Mouse (Mus musculus) stomach, embryonic 16.5 days (tissue): ENCODE data around the gene Tbrg4. TPM values are rescaled to one million over a fixed set of nuclear protein-coding genes. Genes with fewer than 3 reads are reported as not detected.

Experiments
- ATAC-seq: fragments of 200-750 bp; cut with Nextera tagmentation; 2 replicates; pipeline ENCODE4 v1.8.0; 2017; ENCODE audit warnings: moderate number of reproducible peaks, moderate TSS enrichment; ENCODE audit not compliant: insufficient read depth, low FRiP score
- H3K27ac ChIP-seq: fragments of 300-500 bp; sonication (generic); 2 replicates; pipeline ENCODE4 v1.5.1; 2014; ENCODE audit warnings: low read length
- H3K27me3 ChIP-seq: fragments of 300-500 bp; sonication (generic); 2 replicates; pipeline ENCODE4 v1.6.1; 2014; ENCODE audit warnings: low read length, control low read depth, mixed read lengths; ENCODE audit not compliant: control insufficient read depth, insufficient read depth
- H3K36me3 ChIP-seq: fragments of 300-500 bp; sonication (generic); 2 replicates; pipeline ENCODE4 v1.6.1; 2014; ENCODE audit warnings: low read length; ENCODE audit not compliant: control insufficient read depth, insufficient read depth
- H3K4me1 ChIP-seq: fragments of 300-500 bp; sonication (generic); 2 replicates; pipeline ENCODE4 v1.6.1; 2014; ENCODE audit warnings: low read length, control low read depth, mixed read lengths; ENCODE audit not compliant: control insufficient read depth, insufficient read depth
- H3K4me2 ChIP-seq: fragments of 300-500 bp; sonication (generic); 2 replicates; pipeline ENCODE4 v1.6.1; 2014; ENCODE audit warnings: low read depth, low read length, mixed read lengths
- H3K4me3 ChIP-seq: fragments of 300-500 bp; sonication (generic); replicated peaks from 2 replicates; pipeline ENCODE4 v1.5.1; 2014; ENCODE audit warnings: mild to moderate bottlenecking, low read length
- H3K9ac ChIP-seq: fragments of 300-500 bp; sonication (generic); 2 replicates; pipeline ENCODE4 v1.6.1; 2014; ENCODE audit warnings: low read length
- H3K9me3 ChIP-seq: fragments of 300-500 bp; sonication (generic); replicated peaks from 2 replicates; pipeline ENCODE4 v1.6.1; 2016; ENCODE audit warnings: low read length, control low read depth; ENCODE audit not compliant: control insufficient read depth
- WGBS: fragments of 180-500 bp; shearing (Covaris S2); extraction: QIAGEN DNeasy Blood & Tissue Kit; methylation state at CpG from one replicate; pipeline ENCODE4 v1.1.7; 2014; 5-methylcytosine and 5-hydroxymethylcytosine counted together
- polyA plus RNA-seq: library from polyadenylated mRNA; unstranded; fragments of >200 nt; fragmentation: Nextera tagmentation; extraction: Ambion mirVana; gene quantifications from 2 replicates; pipeline ENCODE4 v1.2.1, GENCODE M21; 2015

Tbrg4 gene
- polyA plus RNA-seq, 1 experiment from 2014 or later: 44.0 TPM

- Histone ChIP-seq H3K9me3 (no peaks in the 10 kb centered on the region), H3K4me2 (no peak overlapping the region), H3K4me1 (no peaks in the 10 kb centered on the region; the same call in 1 of the 2 replicates), H3K27me3 (no peaks in the 10 kb centered on the region), H3K4me3 (no peak overlapping the region), H3K36me3 (peaks cover 4% of the 10 kb centered on the region; the same call in 1 of the 2 replicates), H3K9ac (no peak overlapping the region), H3K27ac (no peak overlapping the region)
- WGBS: 83% methylated on average over 7 of the region's 7 CpGs
- ATAC-seq: no peak; the same call in 1 of the 2 replicates
Observed at GRCm38 (mm10) chr11:6588295-6588694, 37.6 kb downstream of the Tbrg4 start.

- no peaks in the 10 kb centered on the region for H3K9me3 ChIP-seq
- no peaks in the 10 kb centered on the region; the same call in 1 of the 2 replicates for H3K4me1 ChIP-seq
- no peaks in the 10 kb centered on the region for H3K27me3 ChIP-seq
- H3K4me3 ChIP-seq: no peak overlapping the region
- H3K27ac ChIP-seq: peak overlapping the region; percentile 64; the same call in 1 of the 2 replicates
- no peak overlapping the region for H3K4me2 ChIP-seq
- 82% methylated on average over 7 of the region's 7 CpGs for WGBS
- peak; percentile 53; the same call in 1 of the 2 replicates for ATAC-seq
- H3K36me3 ChIP-seq: no peaks in the 10 kb centered on the region; the same call in 1 of the 2 replicates
- H3K9ac ChIP-seq: no peak overlapping the region
Observed at GRCm38 (mm10) chr11:6587249-6587940, 38.5 kb downstream of the Tbrg4 start.

GRCm38 (mm10) chr11:6586660-6587059 lies 39.2 kb downstream of the Tbrg4 start:
- Histone ChIP-seq H3K4me1 (no peaks in the 10 kb centered on the region; the same call in 1 of the 2 replicates), H3K9ac (no peak overlapping the region), H3K27me3 (no peaks in the 10 kb centered on the region), H3K4me2 (no peak overlapping the region), H3K9me3 (no peaks in the 10 kb centered on the region), H3K4me3 (no peak overlapping the region), H3K27ac (no peak overlapping the region), H3K36me3 (no peaks in the 10 kb centered on the region; the same call in 1 of the 2 replicates)
- WGBS: 78% methylated on average over 3 of the region's 3 CpGs
- no peak for ATAC-seq

GRCm38 (mm10) chr11:6585748-6586147 lies 40.1 kb downstream of the Tbrg4 start:
- H3K4me3 ChIP-seq: no peak overlapping the region
- no peaks in the 10 kb centered on the region for H3K27me3 ChIP-seq
- no peaks in the 10 kb centered on the region; the same call in 1 of the 2 replicates for H3K36me3 ChIP-seq
- H3K9ac ChIP-seq: no peak overlapping the region
- no peaks in the 10 kb centered on the region for H3K9me3 ChIP-seq
- H3K4me1 ChIP-seq: no peaks in the 10 kb centered on the region; the same call in 1 of the 2 replicates
- no peak overlapping the region for H3K27ac ChIP-seq
- H3K4me2 ChIP-seq: no peak overlapping the region
- ATAC-seq: no peak
- 89% methylated on average over 8 of the region's 8 CpGs for WGBS

GRCm38 (mm10) chr11:6581560-6581959 lies 44.3 kb downstream of the Tbrg4 start:
- H3K4me2 ChIP-seq: no peak overlapping the region
- no peak overlapping the region for H3K9ac ChIP-seq
- H3K36me3 ChIP-seq: peaks cover under 1% of the 10 kb centered on the region; the same call in 1 of the 2 replicates
- no peaks in the 10 kb centered on the region for H3K9me3 ChIP-seq
- no peak for ATAC-seq
- H3K27me3 ChIP-seq: no peaks in the 10 kb centered on the region
- H3K4me3 ChIP-seq: no peak overlapping the region
- H3K4me1 ChIP-seq: no peaks in the 10 kb centered on the region; the same call in 1 of the 2 replicates
- WGBS: 90% methylated on average over 2 of the region's 2 CpGs
- no peak overlapping the region for H3K27ac ChIP-seq

GRCm38 (mm10) chr11:6580065-6580750 lies 45.7 kb downstream of the Tbrg4 start:
- H3K27ac ChIP-seq: no peak overlapping the region
- 0 out of 2 replicates have a peak, but pooled peaks have one; percentile 37 for ATAC-seq
- no peak overlapping the region for H3K4me3 ChIP-seq

GRCm38 (mm10) chr11:6579361-6579760 lies 46.5 kb downstream of the Tbrg4 start:
- Histone ChIP-seq H3K4me1 (no peaks in the 10 kb centered on the region), H3K4me2 (no peak overlapping the region), H3K4me3 (no peak overlapping the region), H3K27ac (no peak overlapping the region), H3K36me3 (peaks cover 3% of the 10 kb centered on the region; the same call in 1 of the 2 replicates), H3K9ac (no peak overlapping the region), H3K27me3 (no peaks in the 10 kb centered on the region), H3K9me3 (no peaks in the 10 kb centered on the region)
- no peak for ATAC-seq
- WGBS: 82% methylated on average over 7 of the region's 7 CpGs

More at GRCm38 (mm10) chr11:6580065-6580750, 45.7 kb downstream of the Tbrg4 start:
- H3K9ac ChIP-seq: no peak overlapping the region
- H3K27me3 ChIP-seq: no peaks in the 10 kb centered on the region
- no peak overlapping the region for H3K4me2 ChIP-seq
- no peaks in the 10 kb centered on the region for H3K9me3 ChIP-seq
- 66% methylated on average over 4 of the region's 4 CpGs for WGBS
- H3K4me1 ChIP-seq: no peaks in the 10 kb centered on the region
- peaks cover 3% of the 10 kb centered on the region; the same call in 1 of the 2 replicates for H3K36me3 ChIP-seq

GRCm38 (mm10) chr11:6576151-6576550 lies 49.7 kb downstream of the Tbrg4 start:
- no peak overlapping the region for H3K4me3 ChIP-seq
- no peaks in the 10 kb centered on the region for H3K9me3 ChIP-seq
- no peak overlapping the region for H3K4me2 ChIP-seq
- no peaks in the 10 kb centered on the region for H3K27me3 ChIP-seq
- H3K27ac ChIP-seq: no peak overlapping the region
- ATAC-seq: no peak
- peaks cover 3% of the 10 kb centered on the region; the same call in 1 of the 2 replicates for H3K36me3 ChIP-seq
- no peaks in the 10 kb centered on the region for H3K4me1 ChIP-seq
- WGBS: 85% methylated on average over 3 of the region's 3 CpGs
- H3K9ac ChIP-seq: no peak overlapping the region

- no peaks in the 10 kb centered on the region for H3K36me3 ChIP-seq
- no peak overlapping the region; the same call in 1 of the 2 replicates for H3K9ac ChIP-seq
- H3K4me2 ChIP-seq: no peak overlapping the region
- H3K9me3 ChIP-seq: no peaks in the 10 kb centered on the region
- H3K4me3 ChIP-seq: no peak overlapping the region
- WGBS: 49% methylated on average over 3 of the region's 3 CpGs
- H3K4me1 ChIP-seq: peaks cover 10% of the 10 kb centered on the region; the same call in 1 of the 2 replicates
- H3K27ac ChIP-seq: no peak overlapping the region
- ATAC-seq: no peak
- H3K27me3 ChIP-seq: no peaks in the 10 kb centered on the region
Observed at GRCm38 (mm10) chr11:6569410-6569777, 56.5 kb downstream of the Tbrg4 start.
